Mouse (Mus musculus) right cerebral cortex, postnatal 10 days (tissue): ENCODE measurements around the gene Nt5dc3.

Source experiments
- DNase-seq, 2 experiments: peaks; one replicate each; pipeline ENCODE4 v3.0.0; 2021; ENCODE audit warnings: low spot score in 2 of 2

Nt5dc3 gene

GRCm38 (mm10) chr10:86779117-86779755 is 431 bp downstream of the Nt5dc3 start:
- peak in 1 of 2 experiments; percentile 48 for DNase-seq

GRCm38 (mm10) chr10:86779816-86780500 is 1.2 kb downstream of the Nt5dc3 start:
- DNase-seq: no peak

DNA sequence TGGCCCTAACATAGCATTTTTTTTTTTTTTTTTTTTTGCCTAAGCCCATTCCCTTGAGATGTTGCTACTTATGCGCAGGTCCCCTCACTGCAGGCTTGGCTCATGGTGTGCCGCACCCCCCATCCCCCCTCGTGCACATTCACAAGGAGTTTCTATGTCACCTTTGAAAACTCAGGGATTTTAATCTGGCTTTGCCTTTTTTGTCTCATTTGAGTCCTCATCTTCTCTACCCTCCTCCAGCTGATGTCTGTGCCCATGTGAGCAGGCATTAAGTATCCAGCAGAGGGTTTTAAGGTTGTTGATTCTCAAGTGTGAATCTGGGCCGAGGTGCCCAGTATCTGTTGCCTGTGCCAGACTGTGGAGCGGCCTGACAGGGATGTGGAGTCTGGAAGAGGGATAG is 2.8 kb downstream of the Nt5dc3 start:
- no peak for DNase-seq

DNA sequence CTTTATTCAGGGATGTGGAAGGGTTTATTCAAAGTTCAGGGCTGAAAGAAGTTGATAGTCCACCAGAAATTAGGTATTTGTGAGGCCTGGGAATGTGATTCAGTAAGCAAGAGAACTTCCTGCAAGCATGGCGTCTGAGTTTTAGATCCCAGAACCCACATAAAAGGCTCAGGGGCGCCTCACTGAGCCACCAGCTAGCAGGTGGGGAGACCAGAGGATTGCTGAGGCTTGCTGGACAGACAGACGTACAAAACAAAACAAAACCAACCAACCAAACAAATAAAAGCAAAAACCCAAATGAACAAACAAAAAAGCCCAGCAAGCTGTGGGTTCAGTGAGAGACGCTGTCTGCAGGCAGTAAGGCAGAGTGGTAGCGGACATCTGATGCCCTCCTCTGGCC is 3.9 kb downstream of the Nt5dc3 start:
- DNase-seq: no peak

DNA sequence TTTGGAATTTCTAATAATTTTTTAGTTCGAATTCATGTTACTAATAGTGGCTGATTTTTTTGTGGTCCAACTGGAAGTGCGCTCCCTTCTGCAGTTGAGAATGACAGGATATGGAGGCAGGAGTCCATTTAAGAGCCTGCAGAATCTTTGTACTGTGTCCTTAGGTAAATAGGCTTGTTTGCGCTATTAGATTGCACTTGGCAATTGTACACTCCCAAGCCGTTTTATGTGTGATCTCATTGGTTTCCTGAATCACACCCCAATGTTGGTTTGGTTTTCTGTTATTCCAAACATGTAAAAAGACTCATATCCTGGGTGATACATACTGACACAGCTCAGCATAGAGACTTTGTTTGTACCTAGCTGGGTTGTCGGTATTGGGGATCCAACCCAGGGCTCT is 4.8 kb downstream of the Nt5dc3 start:
- DNase-seq: no peak

GRCm38 (mm10) chr10:86784126-86784675 is 5.4 kb downstream of the Nt5dc3 start:
- DNase-seq: no peak

- DNase-seq: no peak
Measured at GRCm38 (mm10) chr10:86785396-86785795, 6.6 kb downstream of the Nt5dc3 start.

GRCm38 (mm10) chr10:86786083-86786482 is 7.3 kb downstream of the Nt5dc3 start:
- no peak for DNase-seq

- no peak for DNase-seq
Measured at GRCm38 (mm10) chr10:86788193-86788592, 9.4 kb downstream of the Nt5dc3 start.

DNA sequence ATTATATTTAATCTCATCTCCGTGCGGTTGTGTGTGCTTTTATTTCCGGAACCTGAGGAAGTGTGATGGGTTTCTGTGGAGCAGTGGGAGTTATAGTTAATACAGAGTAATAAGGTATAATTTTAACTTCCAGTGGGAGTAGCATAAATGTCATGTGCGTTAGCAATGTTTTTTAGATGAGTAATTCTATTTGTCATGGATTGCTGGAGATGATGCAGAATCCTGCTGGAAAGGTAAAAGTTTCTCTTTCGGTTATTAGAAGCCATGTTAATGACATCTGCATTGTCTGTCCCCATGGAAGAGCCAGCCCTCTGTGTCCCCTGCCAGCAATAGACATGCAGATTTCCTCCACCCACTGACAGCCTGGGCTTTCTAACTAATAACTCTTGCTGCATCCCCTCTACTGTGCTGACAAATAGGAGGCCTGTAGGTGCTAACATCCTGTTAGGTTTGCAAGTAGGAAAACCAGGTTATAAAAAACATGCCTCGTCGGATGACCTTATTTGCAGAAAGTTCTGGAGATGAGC is 10.4 kb downstream of the Nt5dc3 start:
- DNase-seq: no peak

DNA sequence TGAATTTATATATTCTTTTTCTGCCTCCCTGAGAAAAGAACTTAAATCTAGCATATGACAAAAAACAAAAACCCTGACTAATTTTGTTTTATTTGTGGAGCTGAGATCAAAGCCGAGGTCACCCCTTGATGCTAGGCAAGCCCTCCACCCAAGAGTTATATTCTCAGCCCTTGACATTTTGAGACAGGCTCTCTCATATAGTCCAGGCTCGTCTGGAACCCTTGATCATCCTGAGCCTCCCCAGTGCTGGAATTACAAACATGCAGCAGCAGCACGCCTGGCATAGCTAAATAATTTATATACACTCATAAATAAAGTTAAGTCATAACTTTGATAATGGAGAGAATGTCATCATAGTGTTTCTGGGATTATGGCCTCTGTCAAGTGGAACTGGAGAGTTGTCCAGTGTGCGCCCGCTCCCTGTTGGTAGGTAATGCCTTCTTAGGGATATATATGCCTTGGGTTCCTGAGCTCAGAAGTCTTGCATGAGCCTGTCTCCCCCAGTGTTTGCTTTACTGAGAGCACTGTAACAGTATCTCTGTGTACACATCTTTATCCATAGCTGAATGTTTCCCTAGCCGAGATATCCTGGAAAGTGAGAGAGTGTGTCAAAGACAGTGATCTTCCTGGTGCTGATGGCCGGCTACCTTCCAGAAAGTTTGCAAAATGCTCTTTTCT is 12.8 kb downstream of the Nt5dc3 start:
- no peak for DNase-seq

DNA sequence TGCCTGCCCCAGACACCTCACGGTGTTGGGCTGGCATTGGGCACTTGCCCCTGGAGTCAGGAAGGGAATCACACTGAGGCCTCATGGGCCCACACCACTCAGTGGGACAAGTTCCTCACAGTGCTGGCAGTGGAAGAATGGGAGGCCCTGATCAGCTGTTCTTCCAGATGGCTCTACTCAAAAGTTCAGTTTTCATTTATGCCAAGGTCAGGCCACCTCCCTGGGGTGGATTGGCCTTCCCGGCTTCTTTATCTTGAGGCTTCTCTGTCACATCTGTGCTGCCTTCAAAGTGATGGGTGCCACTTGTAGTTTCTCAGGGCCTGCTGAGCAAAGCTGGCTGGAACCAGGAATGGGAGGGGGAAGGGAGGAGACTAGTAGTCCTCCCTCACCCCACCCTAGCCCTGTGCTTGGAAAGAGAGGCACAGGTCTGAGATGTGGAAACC is 14.7 kb downstream of the Nt5dc3 start:
- no peak for DNase-seq

GRCm38 (mm10) chr10:86794196-86794595 is 15.4 kb downstream of the Nt5dc3 start:
- no peak for DNase-seq

GRCm38 (mm10) chr10:86794794-86795535 is 16.2 kb downstream of the Nt5dc3 start:
- DNase-seq: peak in 1 of 2 experiments; percentile 49

DNA sequence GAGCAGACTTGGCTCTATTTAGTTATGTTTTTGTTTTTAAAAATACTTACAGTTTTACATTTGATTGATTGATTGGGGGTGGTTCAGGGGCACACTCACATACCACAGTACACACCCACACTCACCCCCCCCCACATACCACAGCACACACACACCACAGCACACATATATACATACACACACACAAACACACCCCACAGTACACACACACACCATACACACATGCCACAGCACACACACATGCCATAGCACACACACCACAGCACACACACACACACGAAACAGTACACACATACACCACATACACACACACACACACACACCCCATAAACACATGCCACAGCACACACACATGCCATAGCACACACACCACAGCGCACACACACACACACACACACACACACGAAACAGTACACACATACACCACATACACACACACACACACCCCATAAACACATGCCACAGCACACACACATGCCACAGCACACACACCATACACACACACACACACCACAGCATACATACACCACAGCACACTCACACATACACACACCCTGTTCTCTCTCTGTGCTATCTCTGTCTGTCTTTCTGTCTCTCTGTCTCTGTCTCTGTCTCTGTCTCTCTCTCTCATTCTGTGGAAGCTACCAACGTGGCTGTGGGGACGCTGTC is 17.4 kb downstream of the Nt5dc3 start:
- DNase-seq: no peak

DNA sequence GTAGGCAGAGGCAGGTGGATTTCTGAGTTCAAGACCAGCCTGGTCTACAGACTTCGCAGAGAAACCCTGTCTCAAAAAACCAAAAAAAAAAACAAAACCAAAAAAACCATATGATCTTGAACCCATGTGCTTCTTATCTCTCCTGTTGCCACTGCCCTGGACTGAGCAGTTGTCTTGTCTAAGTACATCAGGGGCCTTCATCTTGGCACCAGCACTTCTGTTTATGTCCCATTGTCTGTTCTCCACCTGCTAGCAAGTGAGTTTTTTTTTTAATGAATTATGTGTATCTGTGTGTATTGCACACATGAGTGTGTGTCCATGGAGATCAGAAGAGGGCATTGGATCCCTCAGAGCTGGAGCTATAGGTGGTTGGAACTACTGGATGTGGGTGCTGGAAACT is 28.6 kb downstream of the Nt5dc3 start:
- no peak for DNase-seq

DNA sequence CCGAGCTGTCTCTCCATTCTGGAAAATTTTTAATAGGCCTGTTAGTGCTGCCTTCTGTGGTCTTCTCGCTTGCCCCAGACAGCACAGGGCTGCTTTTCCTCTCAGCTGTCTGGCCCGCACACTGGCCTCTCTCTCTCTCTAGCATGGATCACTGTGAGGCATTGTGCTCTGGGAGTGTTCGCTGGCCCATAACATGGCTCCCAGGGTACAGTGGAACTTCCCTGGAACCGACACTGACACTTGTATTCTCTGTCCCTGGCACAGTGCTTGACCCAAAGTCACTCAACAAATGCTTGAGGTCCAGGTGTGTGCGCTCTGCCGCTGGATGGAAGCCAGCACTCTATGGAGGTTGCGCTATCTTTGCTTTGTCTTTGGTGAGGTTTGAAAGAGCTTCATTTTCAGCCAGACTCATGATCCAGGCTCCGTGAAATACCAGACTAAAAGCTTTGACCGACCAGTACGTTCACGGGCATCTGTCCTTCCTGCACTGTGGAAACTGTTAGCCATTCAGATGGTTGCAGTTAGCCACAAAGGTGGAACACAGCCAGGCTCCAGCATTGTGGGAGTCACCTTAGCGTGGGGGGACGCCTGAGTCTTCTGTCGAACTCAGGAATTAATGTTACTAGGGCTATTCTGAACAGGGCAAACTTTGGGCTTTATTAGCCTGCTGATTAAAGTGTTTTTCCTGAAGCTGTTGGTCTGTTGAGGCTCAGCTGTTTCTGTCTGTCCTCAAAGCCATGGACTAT is 29.4 kb downstream of the Nt5dc3 start:
- no peak for DNase-seq

GRCm38 (mm10) chr10:86810000-86810399 is 31.2 kb downstream of the Nt5dc3 start:
- DNase-seq: no peak

GRCm38 (mm10) chr10:86810612-86811011 is 31.8 kb downstream of the Nt5dc3 start:
- DNase-seq: no peak
